Mouse (Mus musculus): ENCODE measurements at regions not wholly inside any gene's neighbourhood (a gene's known extent, or its start where the extent isn't known, plus 50 kb on each side); places are given as distances from the start of the nearest gene placed in this dataset.
"Not testable (repeated sequence)": the region's sequence is repeated elsewhere in the genome, so short reads cannot be mapped to it uniquely, and the experiment has no call there.

- no peak for DNase-seq (ENCODE audit: low spot score)
Measured at GRCm38 (mm10) chr6:3319378-3319777, 80.0 kb downstream of the Samd9l start.

GRCm38 (mm10) chr6:3307598-3308220 is 91.7 kb downstream of the Samd9l start:
- DNase-seq (ENCODE audit: low spot score), result peak; percentile 6

- DNase-seq (ENCODE audit: low spot score), result not testable (repeated sequence)
Measured at GRCm38 (mm10) chr6:3304881-3305620, 94.3 kb downstream of the Samd9l start.

GRCm38 (mm10) chr6:3293316-3293715 is 106.1 kb downstream of the Samd9l start:
- not testable (repeated sequence) for DNase-seq (ENCODE audit: low spot score)

- not testable (repeated sequence) for DNase-seq (ENCODE audit: low spot score)
Measured at GRCm38 (mm10) chr6:3291983-3292382, 107.4 kb downstream of the Samd9l start.

GRCm38 (mm10) chr6:3268726-3269125 is 130.6 kb downstream of the Samd9l start:
- DNase-seq (ENCODE audit: low spot score), result not testable (repeated sequence)

- DNase-seq (ENCODE audit: low spot score), result not testable (repeated sequence)
Measured at GRCm38 (mm10) chr6:3265477-3265876, 133.9 kb downstream of the Samd9l start.
